Mouse (Mus musculus) naive thymus-derived CD4-positive, alpha-beta T cell, adult 2 months (primary cell): ENCODE results near the gene Atg3.
A peak's percentile ranks its signal among the peaks of the same experiment; 100 is the strongest.

Experiments used
- DNase-seq: peaks from one replicate; pipeline ENCODE4 v3.0.0-alpha.2; 2011; ENCODE audit warnings: low read depth

Gene Atg3

GRCm38 (mm10) chr16:45204859-45205670, 46.5 kb downstream of the Atg3 start:
- DNase-seq, result no peak

GRCm38 (mm10) chr16:45222016-45222415, 63.4 kb downstream of the Atg3 start:
- no peak for DNase-seq

GRCm38 (mm10) chr16:45222771-45223170, 64.2 kb downstream of the Atg3 start:
- DNase-seq, result peak; percentile 59

- DNase-seq, result peak; percentile 85
These were observed 65.2 kb downstream of the Atg3 start, which contains the start of gene Btla for GRCm38 (mm10) chr16:45223648-45224388. Gene Btla (plus strand): TSS chr16:45224315.

GRCm38 (mm10) chr16:45224431-45225008, 65.9 kb downstream of the Atg3 start:
- DNase-seq, result peak; percentile 79

GRCm38 (mm10) chr16:45227002-45227401, 68.4 kb downstream of the Atg3 start:
- no peak for DNase-seq

- DNase-seq, result no peak
These were observed 72.7 kb downstream of the Atg3 start for GRCm38 (mm10) chr16:45231296-45231695.

- no peak for DNase-seq
These were observed 74.4 kb downstream of the Atg3 start for GRCm38 (mm10) chr16:45233007-45233406.
